Mouse (Mus musculus) heart, embryonic 14.5 days (tissue): ENCODE data around the gene Opcml. TPM values are rescaled to one million over a fixed set of nuclear protein-coding genes. Genes with fewer than 3 reads are reported as not detected.

Source experiments
- ATAC-seq: fragments of 200-750 bp; cut with Nextera tagmentation; 2 replicates; pipeline ENCODE4 v1.8.0; 2017; ENCODE audit warnings: low read depth, moderate TSS enrichment; ENCODE audit not compliant: insufficient number of reproducible peaks, insufficient read depth, low FRiP score
- H3K27ac ChIP-seq, 2 experiments: fragments of 200-500 bp in 1 of 2; fragments of 300-500 bp in 1 of 2; sonication (generic) in 1 of 2; replicated peaks in 1 of 2; 2 replicates each; pipeline ENCODE4 v1.5.1; 2012 to 2014; ENCODE audit warnings: low read depth in 2 of 2, low read length in 2 of 2, control low read depth in 1 of 2, mild to moderate bottlenecking in 1 of 2, mixed read lengths in 1 of 2; ENCODE audit not compliant: control insufficient read depth in 1 of 2, insufficient read depth in 1 of 2
- H3K27me3 ChIP-seq: fragments of 300-500 bp; sonication (generic); 2 replicates; pipeline ENCODE4 v1.6.1; 2014; ENCODE audit warnings: mild to moderate bottlenecking, low read length, control low read depth; ENCODE audit not compliant: control insufficient read depth, insufficient read depth
- H3K36me3 ChIP-seq: fragments of 300-500 bp; sonication (generic); 2 replicates; pipeline ENCODE4 v1.6.1; 2014; ENCODE audit warnings: mild to moderate bottlenecking, control low read depth, low read length, mixed read lengths; ENCODE audit not compliant: control insufficient read depth, insufficient read depth
- H3K4me1 ChIP-seq, 2 experiments: fragments of 200-500 bp in 1 of 2; fragments of 300-500 bp in 1 of 2; sonication (generic) in 1 of 2; 2 replicates each; pipeline ENCODE4 v1.6.1; 2012 to 2014; ENCODE audit warnings: low read length in 2 of 2, control low read depth in 1 of 2, mixed read lengths in 1 of 2; ENCODE audit not compliant: control insufficient read depth in 2 of 2, insufficient read depth in 2 of 2
- H3K4me2 ChIP-seq: fragments of 300-500 bp; sonication (generic); 2 replicates; pipeline ENCODE4 v1.6.1; 2014; ENCODE audit warnings: mild to moderate bottlenecking, low read length
- H3K4me3 ChIP-seq, 2 experiments: fragments of 200-500 bp in 1 of 2; fragments of 300-500 bp in 1 of 2; sonication (generic) in 1 of 2; 2 replicates each; pipeline ENCODE4 v1.5.1; 2012 to 2014; ENCODE audit warnings: low read length in 2 of 2, mild to moderate bottlenecking in 2 of 2, control low read depth in 1 of 2, low read depth in 1 of 2, moderate library complexity in 1 of 2; ENCODE audit not compliant: control insufficient read depth in 1 of 2, insufficient read depth in 1 of 2
- H3K9ac ChIP-seq: fragments of 300-500 bp; sonication (generic); 2 replicates; pipeline ENCODE4 v1.6.1; 2014; ENCODE audit warnings: mild to moderate bottlenecking, low read length
- H3K9me3 ChIP-seq: fragments of 300-500 bp; sonication (generic); 2 replicates; pipeline ENCODE4 v1.6.1; 2016; ENCODE audit warnings: low read length, control low read depth; ENCODE audit not compliant: control insufficient read depth
- WGBS: fragments of 180-500 bp; shearing (Covaris S2); extraction: QIAGEN DNeasy Blood & Tissue Kit; methylation state at CpG from one replicate; pipeline ENCODE4 v1.1.7; 2014; 5-methylcytosine and 5-hydroxymethylcytosine counted together
- polyA plus RNA-seq: library from polyadenylated mRNA; unstranded; fragments of >200 nt; fragmentation: Nextera tagmentation; extraction: Ambion mirVana; gene quantifications from 2 replicates; pipeline ENCODE4 v1.2.1, GENCODE M21; 2014

Opcml gene
- polyA plus RNA-seq = 1.6 and 2.5 TPM in 2 replicates

DNA sequence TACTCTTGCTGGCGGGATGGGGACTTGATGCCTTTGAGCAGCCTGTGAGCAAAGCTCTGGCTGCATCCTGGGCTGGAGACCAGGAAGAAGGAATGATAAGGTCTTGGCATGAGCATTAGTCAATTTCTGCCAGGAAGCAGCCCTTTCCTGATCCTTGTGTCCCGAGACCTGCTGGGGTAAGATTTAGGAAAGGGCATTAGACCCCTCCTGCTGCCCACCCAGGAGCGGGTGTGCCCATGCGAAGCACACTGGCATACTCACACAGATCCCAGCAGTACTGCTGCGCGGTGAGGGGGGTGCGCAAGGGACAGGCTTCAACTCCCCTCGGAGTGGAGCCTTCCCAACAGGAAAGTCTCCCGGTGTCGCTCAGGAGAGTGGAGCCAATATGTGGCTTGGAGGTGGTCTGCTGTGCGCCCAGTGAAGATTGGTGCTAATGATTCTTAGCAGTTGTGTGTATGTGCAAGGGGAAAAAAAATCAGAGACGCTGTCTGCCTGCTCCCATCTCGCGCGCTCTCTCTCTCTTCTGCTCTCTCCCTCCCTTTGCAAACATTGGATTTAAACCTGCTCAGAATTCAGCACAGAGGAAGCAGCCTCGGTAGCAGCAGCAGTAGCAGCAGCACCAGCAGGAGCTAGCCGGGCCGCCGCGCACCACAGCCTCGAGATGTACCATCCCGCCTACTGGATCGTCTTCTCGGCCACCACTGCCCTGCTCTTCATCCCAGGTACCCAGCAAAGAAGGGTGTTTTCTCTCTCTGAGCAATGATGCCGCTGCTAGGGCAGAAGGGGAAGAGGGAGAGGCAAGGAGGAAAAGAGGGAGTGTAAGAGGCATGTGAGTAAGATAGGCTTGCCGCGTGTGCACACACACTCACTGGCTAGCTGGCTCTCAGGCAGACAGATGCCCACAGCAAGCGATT is at the start of gene Opcml:
TSS of gene Opcml (plus strand) at position 51 of the 914 bp plus-strand sequence.
- H3K4me3 ChIP-seq = peak within 1 kb of the TSS; percentile 29 to 40
- peak within 1 kb of the TSS; percentile 72 for H3K4me2 ChIP-seq
- ATAC-seq = 0 out of 2 replicates have a peak, but pooled peaks have one; percentile 43
- H3K9me3 ChIP-seq = no peaks in the 10 kb centered on the region
- H3K36me3 ChIP-seq = no peaks in the 10 kb centered on the region
- H3K27me3 ChIP-seq = peaks cover 29% of the 10 kb centered on the region
- H3K27ac ChIP-seq = no peak within 1 kb of the TSS
- no peak within 1 kb of the TSS; the same call in 1 of the 2 replicates for H3K9ac ChIP-seq
- WGBS = 1% methylated on average over 28 of the region's 28 CpGs
- 0 out of 4 replicates have a peak, but pooled peaks cover 0 to 3% of the 10 kb centered on the region in 2 experiments for H3K4me1 ChIP-seq

DNA sequence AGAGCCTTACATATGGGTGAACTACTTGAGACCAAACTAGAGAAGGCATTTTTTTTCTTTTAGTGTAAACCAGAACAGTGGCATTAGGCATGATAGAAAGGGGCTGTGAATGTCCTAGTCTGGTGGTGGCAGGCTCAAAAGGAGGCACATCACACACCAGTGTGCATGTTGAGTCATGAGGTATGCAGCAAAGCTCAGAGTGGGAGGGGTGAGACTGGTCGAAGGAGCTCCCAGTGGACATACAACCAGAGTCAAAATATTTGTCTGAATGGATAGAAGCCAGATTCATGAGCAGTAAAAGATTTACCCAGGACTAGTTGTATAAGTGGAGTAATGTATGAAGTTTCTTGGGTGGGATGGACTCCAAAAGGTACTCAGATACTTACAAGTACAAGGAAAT is 31.9 kb upstream of the Opcml start:
- Histone ChIP-seq H3K9me3 (no peaks in the 10 kb centered on the region), H3K4me2 (no peak overlapping the region), H3K27ac (no peak overlapping the region), H3K9ac (no peak overlapping the region), H3K36me3 (no peaks in the 10 kb centered on the region), H3K4me3 (no peak overlapping the region), H3K4me1 (no peaks in the 10 kb centered on the region), H3K27me3 (no peaks in the 10 kb centered on the region)
- WGBS = 62% methylated on average over 1 of the region's 1 CpGs
- ATAC-seq = no peak

DNA sequence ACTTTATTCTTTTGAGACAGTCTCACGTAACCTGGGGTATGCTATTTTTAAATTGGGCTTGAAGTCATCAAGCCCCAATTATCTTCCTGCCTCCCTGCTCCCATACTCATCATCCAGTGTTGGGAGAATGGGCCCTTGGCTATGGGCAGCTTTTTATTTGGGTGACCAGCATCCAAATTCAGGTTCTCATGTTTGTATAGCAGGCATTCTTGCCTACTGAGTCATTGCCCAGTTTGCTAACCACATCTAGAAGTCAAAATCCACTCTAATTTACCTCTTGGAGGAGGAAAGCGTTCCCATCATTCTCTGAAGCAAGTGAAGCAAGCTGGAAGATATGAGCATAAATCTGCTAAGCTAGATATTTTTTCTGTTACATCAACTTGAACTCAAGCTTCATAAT is 29.4 kb upstream of the Opcml start:
- Histone ChIP-seq H3K27ac (no peak overlapping the region), H3K27me3 (no peaks in the 10 kb centered on the region), H3K4me1 (no peaks in the 10 kb centered on the region), H3K9ac (no peak overlapping the region), H3K36me3 (no peaks in the 10 kb centered on the region), H3K9me3 (no peaks in the 10 kb centered on the region), H3K4me3 (no peak overlapping the region), H3K4me2 (no peak overlapping the region)
- 72% methylated on average over 2 of the region's 2 CpGs for WGBS
- ATAC-seq = no peak

DNA sequence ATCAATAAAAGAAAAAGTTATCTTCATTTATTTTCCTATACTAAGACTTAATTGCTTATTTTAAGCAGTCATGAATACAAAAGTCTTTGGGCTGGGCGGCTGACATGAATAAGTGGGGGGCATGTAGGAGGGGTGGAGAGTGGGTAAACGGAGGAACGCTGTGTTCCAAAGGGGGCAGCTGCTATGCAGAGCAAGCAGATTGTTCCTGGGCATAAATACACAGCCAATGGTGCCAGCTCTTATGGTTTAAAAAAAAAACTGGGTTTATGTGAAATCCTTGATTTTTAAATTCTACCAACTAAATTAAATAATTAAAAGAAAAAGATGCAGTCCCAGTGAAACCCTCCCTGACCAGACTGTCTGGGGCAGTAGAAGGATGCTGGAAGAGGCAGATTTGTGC is 24.1 kb upstream of the Opcml start:
- H3K27me3 ChIP-seq = no peaks in the 10 kb centered on the region
- H3K4me3 ChIP-seq = no peak overlapping the region
- no peak overlapping the region for H3K9ac ChIP-seq
- no peaks in the 10 kb centered on the region for H3K36me3 ChIP-seq
- no peaks in the 10 kb centered on the region for H3K9me3 ChIP-seq
- no peak for ATAC-seq
- WGBS = 89% methylated on average over 3 of the region's 3 CpGs
- no peak overlapping the region for H3K4me2 ChIP-seq
- no peaks in the 10 kb centered on the region for H3K4me1 ChIP-seq
- no peak overlapping the region for H3K27ac ChIP-seq

DNA sequence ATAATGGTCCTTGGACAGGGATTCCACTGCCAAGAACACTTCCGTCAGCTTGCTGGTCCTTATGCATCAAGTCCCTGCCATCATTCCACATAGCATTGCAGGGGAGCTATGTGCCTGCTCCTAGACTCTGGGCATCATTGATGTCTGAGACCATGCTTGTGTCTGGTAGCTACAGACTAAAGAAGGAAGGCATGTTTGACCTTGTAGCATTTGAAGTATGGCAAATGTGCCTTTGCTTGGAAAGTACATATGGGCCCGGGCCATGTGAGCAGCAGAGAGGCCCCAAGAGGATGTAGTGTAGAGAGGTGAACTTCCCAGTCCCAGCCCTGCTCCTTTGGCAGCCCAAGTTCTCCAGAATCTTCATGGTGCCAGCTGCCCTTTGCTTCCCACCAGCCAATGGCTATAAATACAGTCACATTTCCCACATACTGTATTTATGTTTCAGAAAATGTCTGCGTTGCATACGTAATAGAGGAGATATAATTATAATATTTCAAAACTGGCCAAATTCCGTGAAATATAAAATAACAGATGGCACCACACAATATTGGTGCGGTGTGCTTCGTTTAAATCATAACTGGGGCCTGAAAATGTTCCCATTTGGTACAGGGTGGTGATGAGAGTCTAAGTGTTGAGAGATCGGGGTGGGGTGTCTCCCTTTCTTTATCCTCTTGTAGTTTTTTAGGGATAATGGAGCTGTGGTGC is 23.2 kb upstream of the Opcml start:
- Histone ChIP-seq H3K4me1 (no peaks in the 10 kb centered on the region), H3K4me3 (no peak overlapping the region), H3K9ac (no peak overlapping the region), H3K4me2 (no peak overlapping the region), H3K9me3 (no peaks in the 10 kb centered on the region), H3K36me3 (no peaks in the 10 kb centered on the region), H3K27me3 (no peaks in the 10 kb centered on the region), H3K27ac (no peak overlapping the region)
- 74% methylated on average over 8 of the region's 8 CpGs for WGBS
- ATAC-seq = no peak

DNA sequence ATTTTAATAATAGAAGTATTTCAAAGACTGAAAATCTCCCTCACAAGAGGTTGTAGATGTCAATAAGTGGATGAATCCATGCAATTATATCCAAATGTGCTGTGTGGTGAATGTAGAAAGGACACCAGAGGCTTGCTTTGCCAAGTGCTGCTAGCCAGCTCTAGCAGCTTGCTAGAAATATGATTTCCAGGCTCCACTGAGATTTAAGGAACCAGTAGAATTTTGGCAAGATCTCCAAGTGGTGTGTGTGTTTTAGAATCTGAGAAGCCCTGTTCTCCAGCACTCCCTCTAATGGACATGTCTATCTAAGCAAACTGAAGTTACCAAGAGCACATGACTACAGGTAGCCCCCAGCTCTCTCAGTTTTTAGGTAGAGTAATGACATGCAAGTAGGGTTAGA is 21.8 kb upstream of the Opcml start:
- H3K9me3 ChIP-seq = no peaks in the 10 kb centered on the region
- H3K4me2 ChIP-seq = no peak overlapping the region
- no peaks in the 10 kb centered on the region for H3K36me3 ChIP-seq
- ATAC-seq = no peak
- H3K27me3 ChIP-seq = no peaks in the 10 kb centered on the region
- H3K4me3 ChIP-seq = no peak overlapping the region
- no peak overlapping the region for H3K9ac ChIP-seq
- no peak overlapping the region for H3K27ac ChIP-seq
- no peaks in the 10 kb centered on the region for H3K4me1 ChIP-seq

DNA sequence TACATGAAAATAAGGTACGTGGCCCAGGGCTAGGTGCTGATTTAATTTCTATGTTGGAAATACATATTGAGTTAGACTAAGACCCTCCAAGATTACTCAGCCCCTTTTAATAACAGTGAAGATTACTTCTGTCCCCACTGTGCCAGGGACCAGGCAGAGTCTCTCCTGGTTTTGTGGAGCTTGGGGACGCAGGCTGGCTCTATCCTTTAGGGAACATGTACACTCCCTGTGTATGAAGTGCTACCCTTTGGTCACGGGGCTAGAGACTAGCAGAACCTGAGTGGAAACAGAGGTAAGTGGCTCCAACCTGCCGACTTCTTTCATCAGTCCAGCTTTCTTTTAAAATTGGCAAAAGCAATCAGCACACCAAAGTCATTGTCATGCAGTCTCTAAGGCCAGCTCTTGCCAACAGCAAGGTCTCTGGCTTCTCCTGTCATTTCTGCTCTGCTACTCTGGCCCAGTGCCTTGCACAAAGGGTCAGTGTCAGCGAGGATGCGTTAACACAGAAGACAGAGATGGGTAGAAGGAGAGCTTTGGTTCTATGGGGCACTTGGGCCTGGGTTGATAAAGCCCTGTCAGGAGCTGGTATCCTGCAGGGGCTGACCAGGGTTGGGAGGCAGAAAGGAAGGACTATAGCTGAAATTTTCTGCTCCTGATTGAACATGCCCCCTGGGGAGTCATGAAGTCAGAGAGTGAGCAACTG is 9.1 kb upstream of the Opcml start:
- Histone ChIP-seq H3K36me3 (no peaks in the 10 kb centered on the region), H3K4me1 (no peaks in the 10 kb centered on the region), H3K4me2 (no peak overlapping the region), H3K9me3 (no peaks in the 10 kb centered on the region), H3K4me3 (no peak overlapping the region), H3K27ac (no peak overlapping the region), H3K9ac (no peak overlapping the region), H3K27me3 (no peaks in the 10 kb centered on the region)
- ATAC-seq = no peak
- 68% methylated on average over 6 of the region's 6 CpGs for WGBS
